Mouse (Mus musculus): ENCODE results near the gene Prickle4.

DNA sequence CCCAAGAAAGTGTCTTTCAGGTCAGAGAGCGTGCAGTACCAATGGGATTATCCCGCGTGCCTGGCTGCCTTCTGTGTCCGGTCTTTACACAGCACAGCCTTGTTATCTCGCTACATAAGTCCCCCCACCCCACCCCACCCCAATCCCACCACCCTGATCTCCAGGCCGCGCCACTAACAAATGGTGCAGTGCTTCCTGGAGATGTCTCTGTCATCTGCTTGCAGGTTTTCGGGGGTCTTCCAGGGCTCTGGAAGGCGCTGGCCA lies 6.3 kb downstream of the Prickle4 start, which contains the start of gene Tomm6:
- no peak for TF ChIP-seq CTCF (IDR thresholded peaks at IDR 0.05; ENCODE audit: low read depth)
- TF ChIP-seq EP300 (optimal IDR thresholded peaks at IDR 0.05) = no peak

Data from stomach, postnatal 0 days (tissue).